14 mouse cellular contexts compared by ENCODE assay signal in genomic region chr10:17236761-17237160, GRCm38 (mm10).
"Had no signal": no experiment of that assay in that cellular context is flagged by ENCODE, and none has a peak within 500 bp of the region (broad histone marks: within the 10 kb centered on the region; RNA-seq: fewer than 3 reads in every experiment).

No protein-coding gene starts in this region.

- H3K4me1 ChIP-seq: liver, embryonic 12.5 days had no signal

- H3K4me2 ChIP-seq: limb, embryonic 15.5 days; liver, embryonic 12.5 days; lung, embryonic 14.5 days; midbrain, embryonic 11.5 days had no signal

- H3K9ac ChIP-seq: limb, embryonic 15.5 days; liver, embryonic 12.5 days; lung, embryonic 14.5 days; midbrain, embryonic 15.5 days; neural tube, embryonic 15.5 days had no signal

- H3K27ac ChIP-seq: left cerebral cortex, adult 2 months; limb, embryonic 15.5 days; liver, embryonic 12.5 days; midbrain, embryonic 15.5 days; neural tube, embryonic 15.5 days had no signal

- DNase-seq: kidney, postnatal 25 days; lung, embryonic 14.5 days; lung, postnatal 10 days; lung, postnatal 4 days; right cerebral cortex, adult 18-20 months; right cerebral cortex, postnatal 25 days; thymus, adult 18-20 months; thymus, postnatal 14 days had no signal

- H3K4me3 ChIP-seq: left cerebral cortex, adult 2 months; limb, embryonic 15.5 days; liver, embryonic 12.5 days; midbrain, embryonic 15.5 days; neural tube, embryonic 15.5 days had no signal

- ATAC-seq: liver, embryonic 12.5 days; midbrain, embryonic 15.5 days had no signal

- H3K9me3 ChIP-seq: limb, embryonic 15.5 days; liver, embryonic 12.5 days; midbrain, embryonic 15.5 days; neural tube, embryonic 15.5 days had no signal

- H3K27me3 ChIP-seq: limb, embryonic 15.5 days; liver, embryonic 12.5 days; midbrain, embryonic 15.5 days; neural tube, embryonic 15.5 days had no signal

- H3K36me3 ChIP-seq: limb, embryonic 15.5 days; liver, embryonic 12.5 days; midbrain, embryonic 15.5 days; neural tube, embryonic 15.5 days had no signal
